Mouse (Mus musculus): Measurements from ENCODE around the gene Ier3.

DNA sequence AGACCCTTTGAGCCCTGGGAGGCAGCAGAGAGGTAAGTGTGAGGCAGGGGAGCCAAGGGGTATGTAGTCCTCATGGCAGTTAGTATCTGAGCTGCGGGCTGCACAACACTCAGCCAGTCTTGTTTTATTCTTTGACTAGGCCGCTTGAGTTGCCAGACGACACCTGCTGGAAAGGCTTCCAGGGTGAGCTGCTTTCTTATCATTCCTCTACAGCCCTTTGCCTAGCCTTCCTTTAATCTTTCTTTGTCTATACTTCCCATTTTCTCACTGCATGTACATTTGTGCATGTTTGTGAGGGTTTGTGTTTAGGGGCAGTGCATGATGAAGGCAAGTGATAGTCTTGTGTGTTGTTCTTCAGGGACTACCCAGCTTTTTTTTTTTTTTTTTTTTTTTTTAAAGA lies 29.5 kb downstream of the Ier3 start:
- TF ChIP-seq CTCF (IDR thresholded peaks at IDR 0.05; ENCODE audit: extremely low read depth, insufficient read depth, insufficient read length, insufficient replicate concordance) (no peak), POLR2A (IDR thresholded peaks at IDR 0.05; ENCODE audit: low read depth, low read length) (no peak)

Data from spleen, adult 2 months (tissue).